Mouse (Mus musculus): ENCODE results near the gene Cntn4. TPM values are rescaled to one million over a fixed set of nuclear protein-coding genes. Genes with fewer than 3 reads are reported as not detected.

Gene Cntn4
- polyA plus RNA-seq, 1 experiment from 2014 or later, result 15.3 TPM

- H3K4me2 ChIP-seq (replicated peaks), result no peak overlapping the region
- H3K4me1 ChIP-seq, result no peaks in the 10 kb centered on the region
- no peak overlapping the region for H3K9ac ChIP-seq
- no peak overlapping the region for H3K27ac ChIP-seq (replicated peaks)
- no peaks in the 10 kb centered on the region for H3K27me3 ChIP-seq
- no peak overlapping the region for H3K4me3 ChIP-seq (replicated peaks)
- no peaks in the 10 kb centered on the region for H3K9me3 ChIP-seq (replicated peaks)
- H3K36me3 ChIP-seq, result no peaks in the 10 kb centered on the region
- no peak for ATAC-seq (ENCODE audit: insufficient number of reproducible peaks, low FRiP score, low TSS enrichment, low read depth)
Measured at GRCm38 (mm10) chr6:106078629-106079028, 401.2 kb downstream of the Cntn4 start.

GRCm38 (mm10) chr6:106097856-106098255 is 420.4 kb downstream of the Cntn4 start:
- no peaks in the 10 kb centered on the region for H3K27me3 ChIP-seq
- no peaks in the 10 kb centered on the region for H3K4me1 ChIP-seq
- H3K4me2 ChIP-seq (replicated peaks), result no peak overlapping the region
- H3K9ac ChIP-seq, result no peak overlapping the region
- no peak for ATAC-seq (ENCODE audit: insufficient number of reproducible peaks, low FRiP score, low TSS enrichment, low read depth)
- no peak overlapping the region for H3K27ac ChIP-seq (replicated peaks)
- no peaks in the 10 kb centered on the region for H3K9me3 ChIP-seq (replicated peaks)
- no peaks in the 10 kb centered on the region for H3K36me3 ChIP-seq
- H3K4me3 ChIP-seq (replicated peaks), result no peak overlapping the region
- WGBS, result 78% methylated on average over 4 of the region's 4 CpGs

- Histone ChIP-seq H3K36me3 (no peaks in the 10 kb centered on the region), H3K27ac (replicated peaks) (no peak overlapping the region), H3K9me3 (replicated peaks) (no peaks in the 10 kb centered on the region), H3K4me3 (replicated peaks) (peak overlapping the region; percentile 32), H3K4me1 (no peaks in the 10 kb centered on the region), H3K27me3 (no peaks in the 10 kb centered on the region), H3K4me2 (replicated peaks) (peak overlapping the region; percentile 43), H3K9ac (no peak overlapping the region)
- peak; percentile 86 for ATAC-seq (ENCODE audit: insufficient number of reproducible peaks, low FRiP score, low TSS enrichment, low read depth)
- WGBS, result 9% methylated on average over 15 of the region's 15 CpGs
Measured at GRCm38 (mm10) chr6:106118523-106119081, 441.1 kb downstream of the Cntn4 start.

- Histone ChIP-seq H3K27ac (replicated peaks) (no peak overlapping the region), H3K9me3 (replicated peaks) (no peaks in the 10 kb centered on the region), H3K4me2 (replicated peaks) (no peak overlapping the region), H3K9ac (no peak overlapping the region), H3K36me3 (no peaks in the 10 kb centered on the region), H3K4me1 (no peaks in the 10 kb centered on the region), H3K4me3 (replicated peaks) (no peak overlapping the region), H3K27me3 (no peaks in the 10 kb centered on the region)
- no peak for ATAC-seq (ENCODE audit: insufficient number of reproducible peaks, low FRiP score, low TSS enrichment, low read depth)
- WGBS, result 48% methylated on average over 2 of the region's 2 CpGs
Measured at GRCm38 (mm10) chr6:106153530-106153929, 476.1 kb downstream of the Cntn4 start.

DNA sequence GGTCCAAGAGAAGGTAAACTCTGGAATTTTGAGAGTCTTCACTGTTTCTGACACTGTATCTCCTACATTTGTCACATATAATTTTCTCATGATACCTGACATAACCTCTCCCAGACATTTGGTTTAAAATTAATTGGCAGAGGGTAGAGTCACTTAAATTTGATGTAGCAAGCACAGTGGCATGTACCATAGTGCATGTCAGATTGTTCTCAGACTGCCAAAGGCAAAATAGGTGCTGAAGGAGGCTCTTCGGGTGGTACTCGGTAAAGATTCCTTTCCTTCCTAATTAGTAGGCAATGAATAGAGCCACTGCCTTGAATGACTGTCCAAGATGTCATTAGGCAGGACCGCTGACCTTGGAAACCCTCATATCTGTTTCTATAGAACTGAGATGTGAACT is 477.9 kb downstream of the Cntn4 start:
- H3K27ac ChIP-seq (replicated peaks), result no peak overlapping the region
- no peak for ATAC-seq (ENCODE audit: insufficient number of reproducible peaks, low FRiP score, low TSS enrichment, low read depth)
- H3K9me3 ChIP-seq (replicated peaks), result no peaks in the 10 kb centered on the region
- H3K36me3 ChIP-seq, result no peaks in the 10 kb centered on the region
- H3K4me2 ChIP-seq (replicated peaks), result no peak overlapping the region
- WGBS, result 84% methylated on average over 3 of the region's 3 CpGs
- no peak overlapping the region for H3K4me3 ChIP-seq (replicated peaks)
- H3K4me1 ChIP-seq, result no peaks in the 10 kb centered on the region
- no peaks in the 10 kb centered on the region for H3K27me3 ChIP-seq
- H3K9ac ChIP-seq, result no peak overlapping the region

DNA sequence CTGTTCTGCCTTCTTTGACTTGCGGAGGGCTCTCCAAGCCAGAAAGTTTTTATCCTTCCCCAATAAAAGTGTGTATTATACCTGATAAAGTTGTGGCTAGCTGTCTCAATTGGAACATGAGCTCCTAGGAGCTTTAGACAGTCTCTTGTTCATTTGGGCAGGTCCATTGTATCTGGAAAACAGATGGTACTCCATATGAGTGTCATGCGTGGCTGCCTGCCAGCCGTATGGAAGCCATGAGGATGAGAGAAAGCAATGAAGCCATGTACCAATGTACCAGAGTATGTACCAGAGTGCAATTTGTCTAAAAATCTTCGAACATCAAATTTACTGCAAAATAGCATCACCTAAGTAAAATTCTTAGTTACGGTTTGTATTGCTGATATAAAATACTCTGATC is 500.1 kb downstream of the Cntn4 start:
- Histone ChIP-seq H3K36me3 (no peaks in the 10 kb centered on the region), H3K27ac (replicated peaks) (no peak overlapping the region), H3K27me3 (no peaks in the 10 kb centered on the region), H3K4me1 (no peaks in the 10 kb centered on the region), H3K9me3 (replicated peaks) (no peaks in the 10 kb centered on the region), H3K9ac (no peak overlapping the region), H3K4me2 (replicated peaks) (no peak overlapping the region), H3K4me3 (replicated peaks) (no peak overlapping the region)
- ATAC-seq (ENCODE audit: insufficient number of reproducible peaks, low FRiP score, low TSS enrichment, low read depth), result no peak
- WGBS, result 78% methylated on average over 5 of the region's 5 CpGs

DNA sequence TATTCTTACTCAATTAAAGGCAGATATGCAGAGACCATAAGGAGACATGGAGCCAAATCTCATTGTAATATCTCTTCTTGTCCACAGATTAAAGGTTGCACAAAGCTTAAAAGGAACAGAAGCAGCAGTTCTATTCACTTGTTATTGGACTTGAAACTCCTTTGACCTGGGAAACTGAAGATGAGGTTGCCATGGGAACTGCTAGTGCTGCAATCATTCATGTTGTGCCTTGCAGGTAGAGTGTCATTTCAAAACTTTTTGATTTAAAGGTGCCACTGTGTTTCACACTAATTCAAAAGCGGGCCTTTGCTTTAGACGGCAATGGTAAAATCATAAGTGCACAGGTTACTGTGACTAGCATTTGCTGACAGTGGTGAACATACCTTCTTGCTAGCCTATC is 504.1 kb downstream of the Cntn4 start:
- ATAC-seq (ENCODE audit: insufficient number of reproducible peaks, low FRiP score, low TSS enrichment, low read depth), result no peak
- WGBS, result 84% methylated on average over 2 of the region's 2 CpGs
- H3K9ac ChIP-seq, result no peak overlapping the region

GRCm38 (mm10) chr6:106200974-106201373 is 523.5 kb downstream of the Cntn4 start:
- 86% methylated on average over 1 of the region's 1 CpGs for WGBS

More for the DNA sequence above, 504.1 kb downstream of the Cntn4 start:
- Histone ChIP-seq H3K9me3 (replicated peaks) (no peaks in the 10 kb centered on the region), H3K4me1 (no peaks in the 10 kb centered on the region), H3K4me2 (replicated peaks) (no peak overlapping the region), H3K27ac (replicated peaks) (no peak overlapping the region), H3K36me3 (no peaks in the 10 kb centered on the region), H3K27me3 (no peaks in the 10 kb centered on the region), H3K4me3 (replicated peaks) (no peak overlapping the region)

DNA sequence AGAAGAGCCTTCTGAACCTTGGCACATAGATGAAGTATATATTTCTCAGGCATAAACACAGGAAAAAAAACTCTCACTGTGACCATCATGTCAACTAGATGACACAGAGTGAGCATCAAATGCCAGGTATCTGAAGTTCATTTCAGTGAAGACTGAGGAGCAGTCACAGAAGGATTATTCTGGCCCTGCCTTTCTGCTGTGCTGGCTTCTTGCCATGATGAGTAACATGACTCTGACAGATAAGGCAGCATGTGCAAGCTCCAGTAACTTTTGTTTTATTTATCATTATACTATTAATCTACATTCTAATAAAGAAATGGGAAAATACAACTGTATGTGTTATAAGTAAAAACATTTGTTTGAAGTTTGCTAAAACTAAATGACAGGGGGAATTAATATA is 529.9 kb downstream of the Cntn4 start:
- Histone ChIP-seq H3K36me3 (no peaks in the 10 kb centered on the region), H3K27ac (replicated peaks) (no peak overlapping the region), H3K4me3 (replicated peaks) (no peak overlapping the region), H3K27me3 (no peaks in the 10 kb centered on the region), H3K4me1 (no peaks in the 10 kb centered on the region), H3K4me2 (replicated peaks) (no peak overlapping the region), H3K9ac (no peak overlapping the region), H3K9me3 (replicated peaks) (no peaks in the 10 kb centered on the region)
- ATAC-seq (ENCODE audit: insufficient number of reproducible peaks, low FRiP score, low TSS enrichment, low read depth), result no peak

More at GRCm38 (mm10) chr6:106200974-106201373, 523.5 kb downstream of the Cntn4 start:
- no peak for ATAC-seq (ENCODE audit: insufficient number of reproducible peaks, low FRiP score, low TSS enrichment, low read depth)
- H3K4me2 ChIP-seq (replicated peaks), result no peak overlapping the region
- no peak overlapping the region for H3K9ac ChIP-seq
- no peaks in the 10 kb centered on the region for H3K36me3 ChIP-seq
- no peak overlapping the region for H3K27ac ChIP-seq (replicated peaks)
- H3K9me3 ChIP-seq (replicated peaks), result no peaks in the 10 kb centered on the region
- H3K27me3 ChIP-seq, result no peaks in the 10 kb centered on the region
- H3K4me1 ChIP-seq, result no peaks in the 10 kb centered on the region
- H3K4me3 ChIP-seq (replicated peaks), result no peak overlapping the region

- WGBS, result 83% methylated on average over 4 of the region's 4 CpGs
- H3K4me3 ChIP-seq (replicated peaks), result no peak overlapping the region
- no peak overlapping the region for H3K9ac ChIP-seq
- no peaks in the 10 kb centered on the region for H3K36me3 ChIP-seq
- no peak for ATAC-seq (ENCODE audit: insufficient number of reproducible peaks, low FRiP score, low TSS enrichment, low read depth)
- no peaks in the 10 kb centered on the region for H3K9me3 ChIP-seq (replicated peaks)
- no peaks in the 10 kb centered on the region for H3K27me3 ChIP-seq
- H3K4me1 ChIP-seq, result no peaks in the 10 kb centered on the region
- H3K4me2 ChIP-seq (replicated peaks), result no peak overlapping the region
- no peak overlapping the region for H3K27ac ChIP-seq (replicated peaks)
Measured at GRCm38 (mm10) chr6:106213071-106213470, 535.6 kb downstream of the Cntn4 start.

GRCm38 (mm10) chr6:106237046-106237948 is 559.8 kb downstream of the Cntn4 start:
- Histone ChIP-seq H3K36me3 (no peaks in the 10 kb centered on the region), H3K4me3 (replicated peaks) (no peak overlapping the region), H3K9ac (no peak overlapping the region), H3K27me3 (no peaks in the 10 kb centered on the region), H3K27ac (replicated peaks) (no peak overlapping the region), H3K4me1 (no peaks in the 10 kb centered on the region), H3K9me3 (replicated peaks) (no peaks in the 10 kb centered on the region), H3K4me2 (replicated peaks) (no peak overlapping the region)
- WGBS, result 74% methylated on average over 12 of the region's 12 CpGs
- ATAC-seq (ENCODE audit: insufficient number of reproducible peaks, low FRiP score, low TSS enrichment, low read depth), result no peak

DNA sequence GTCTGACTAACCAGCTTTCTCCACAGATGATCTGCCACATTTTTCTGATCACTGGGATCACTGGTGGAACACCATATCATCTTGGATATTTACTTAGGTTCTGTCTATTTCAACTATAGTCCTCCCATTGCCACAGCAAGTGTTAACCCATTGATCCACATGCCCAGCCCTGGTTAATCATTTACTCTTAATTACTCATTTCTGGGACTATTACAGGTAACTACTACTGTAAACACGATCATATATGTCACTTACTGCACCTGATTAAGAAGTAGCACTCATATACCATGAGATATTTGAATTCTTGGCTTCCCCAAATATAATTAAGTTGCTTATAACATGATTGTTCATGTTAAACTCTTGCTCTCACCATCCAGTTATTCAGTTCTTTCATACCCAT is 564.1 kb downstream of the Cntn4 start:
- Histone ChIP-seq H3K27me3 (no peaks in the 10 kb centered on the region), H3K4me3 (replicated peaks) (no peak overlapping the region), H3K4me1 (no peaks in the 10 kb centered on the region), H3K4me2 (replicated peaks) (no peak overlapping the region), H3K36me3 (no peaks in the 10 kb centered on the region), H3K9me3 (replicated peaks) (no peaks in the 10 kb centered on the region), H3K9ac (no peak overlapping the region), H3K27ac (replicated peaks) (no peak overlapping the region)
- 64% methylated on average over 1 of the region's 1 CpGs for WGBS
- ATAC-seq (ENCODE audit: insufficient number of reproducible peaks, low FRiP score, low TSS enrichment, low read depth), result no peak
